Mouse (Mus musculus) small intestine, adult 2 months (tissue): ENCODE results near the gene 4921524J17Rik.

Source experiments
- CTCF ChIP-seq: fragments of 200-500 bp; IDR thresholded peaks from 2 replicates; pipeline ENCODE4 v1.5.1; 2012; ENCODE audit warnings: low read depth, mild to moderate bottlenecking, control low read depth, inconsistent platforms, low read length, moderate library complexity, mixed read lengths; ENCODE audit not compliant: insufficient replicate concordance, insufficient read length; ENCODE audit errors: extremely low read depth
- POLR2A ChIP-seq: fragments of 200-500 bp; IDR thresholded peaks from 2 replicates; pipeline ENCODE4 v1.6.1; 2012; ENCODE audit warnings: low read depth, mild to moderate bottlenecking, control low read depth, inconsistent platforms, low read length, moderate library complexity

DNA sequence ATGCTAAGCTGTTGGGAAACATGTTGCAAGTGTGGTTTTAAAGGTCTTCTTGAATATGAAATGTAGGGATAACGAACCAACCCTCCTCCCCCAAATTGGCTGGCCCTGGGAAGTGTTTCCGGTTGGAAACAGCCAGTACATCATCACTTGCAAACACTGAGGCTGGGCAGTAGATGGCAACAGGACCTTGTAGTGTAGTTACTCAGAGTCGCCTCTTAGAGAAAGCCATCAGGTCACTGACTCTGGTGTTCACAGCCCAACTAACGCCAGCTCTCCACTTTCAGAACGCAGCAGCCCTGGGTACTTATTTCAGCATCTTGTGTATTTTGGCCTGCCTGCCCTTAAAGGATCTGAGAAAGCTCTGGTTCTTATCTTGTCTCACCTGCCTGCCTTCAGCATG, 28.2 kb upstream of the 4921524J17Rik start:
- TF ChIP-seq CTCF, result no peak
- TF ChIP-seq POLR2A, result no peak
